Mouse (Mus musculus): Measurements from ENCODE around the gene Ptbp3.

GRCm38 (mm10) chr4:59585097-59585496 lies 35.9 kb upstream of the Ptbp3 start:
- no peak for TF ChIP-seq CTCF (IDR thresholded peaks at IDR 0.05; ENCODE audit: control insufficient read depth, insufficient read depth, insufficient replicate concordance, low read depth, low read length)
- no peak for TF ChIP-seq POLR2A (IDR thresholded peaks at IDR 0.05; ENCODE audit: control insufficient read depth, low read depth, low read length)
